Mouse (Mus musculus) spleen, adult 2 months (tissue): Measurements from ENCODE around the gene Sh2b3.

Source experiments
- CTCF ChIP-seq: fragments of 200-500 bp; IDR thresholded peaks from 2 replicates; pipeline ENCODE4 v1.5.1; 2011; ENCODE audit warnings: mild to moderate bottlenecking, inconsistent platforms; ENCODE audit not compliant: insufficient read depth, insufficient read length, insufficient replicate concordance; ENCODE audit errors: extremely low read depth
- POLR2A ChIP-seq: fragments of 200-500 bp; IDR thresholded peaks from 2 replicates; pipeline ENCODE4 v1.6.1; 2011; ENCODE audit warnings: low read depth, low read length, inconsistent platforms

GRCm38 (mm10) chr5:121771611-121772010 lies 65.8 kb downstream of the Sh2b3 start:
- no peak for TF ChIP-seq CTCF
- no peak for TF ChIP-seq POLR2A
